Mouse (Mus musculus) retina, adult 2 months (tissue): ENCODE results near the gene Olfr281.

Source experiments
- DNase-seq: peaks from one replicate; pipeline ENCODE4 v3.0.0-alpha.2; 2012; ENCODE audit warnings: low read depth, low spot score

The Olfr281 gene

GRCm38 (mm10) chr15:98483907-98484886, 31.8 kb downstream of the Olfr281 start:
- DNase-seq, result no peak

GRCm38 (mm10) chr15:98486433-98487021, 34.1 kb downstream of the Olfr281 start:
- DNase-seq, result no peak

- no peak for DNase-seq
These were observed 38.9 kb downstream of the Olfr281 start for GRCm38 (mm10) chr15:98491332-98491731.

GRCm38 (mm10) chr15:98492102-98492501, 39.7 kb downstream of the Olfr281 start, which contains the start of gene Olfr279:
Olfr279 (plus strand) TSS chr15:98492402.
- no peak for DNase-seq

- DNase-seq, result no peak
These were observed 45.2 kb downstream of the Olfr281 start for GRCm38 (mm10) chr15:98497631-98498030.

GRCm38 (mm10) chr15:98503317-98503716, 50.9 kb downstream of the Olfr281 start:
- DNase-seq, result no peak

GRCm38 (mm10) chr15:98504514-98504913, 52.1 kb downstream of the Olfr281 start:
- DNase-seq, result no peak

GRCm38 (mm10) chr15:98506253-98506957, 54.0 kb downstream of the Olfr281 start:
- DNase-seq, result no peak

- no peak for DNase-seq
These were observed 54.9 kb downstream of the Olfr281 start for GRCm38 (mm10) chr15:98507321-98507720.

GRCm38 (mm10) chr15:98509387-98509786, 57.0 kb downstream of the Olfr281 start:
- no peak for DNase-seq
